ENCODE assay signal across 9 mouse cellular contexts in genomic region chr7:126340206-126340618, GRCm38 (mm10). TPM values are rescaled to one million over a fixed set of nuclear protein-coding genes. Genes with fewer than 3 reads are reported as not detected.
A peak's percentile ranks its signal among the peaks of the same experiment; 100 is the strongest.
DNase-seq lines count a peak whose midpoint lies in the region; ATAC-seq and TF ChIP-seq lines count a peak whose summit lies in the region.
"Had no signal": no experiment of that assay in that cellular context is flagged by ENCODE, and none has a peak within 500 bp of the region (broad histone marks: within the 10 kb centered on the region; RNA-seq: fewer than 3 reads in every experiment).

No protein-coding gene starts in this region.

- ATAC-seq in heart, embryonic 16.5 days (replicated peaks; ENCODE audit: extremely low read depth, insufficient read depth, low FRiP score) = peak; percentile 73
- ATAC-seq in inflammation-experienced regulatory T-cells, adult 6 months = peak; percentile 65
- peak; percentile 57; the same call in 1 of the 2 replicates for ATAC-seq in liver, embryonic 13.5 days (ENCODE audit: low read depth)
- ATAC-seq in forebrain, embryonic 16.5 days = no peak

- H3K4me1 ChIP-seq in heart, embryonic 16.5 days (ENCODE audit: control insufficient read depth, insufficient read depth, low read length) = peaks cover 3% of the 10 kb centered on the region; the same call in 1 of the 2 replicates
- H3K4me1 ChIP-seq in liver, embryonic 13.5 days (replicated peaks) = 0 out of 2 replicates have a peak, but pooled peaks cover 9% of the 10 kb centered on the region
- no peaks in the 10 kb centered on the region for H3K4me1 ChIP-seq in forebrain, embryonic 16.5 days (replicated peaks; ENCODE audit: control insufficient read depth, insufficient read depth, low read length)

- peak overlapping the region; percentile 76 for H3K27ac ChIP-seq in heart, embryonic 16.5 days (ENCODE audit: low read length)
- no peak overlapping the region for H3K27ac ChIP-seq in liver, embryonic 13.5 days
- H3K27ac ChIP-seq in forebrain, embryonic 16.5 days (ENCODE audit: low read length) = no peak overlapping the region
- H3K27ac ChIP-seq in layer of hippocampus, adult 2 months = no peak overlapping the region

- 41% methylated on average over 6 of the region's 6 CpGs for WGBS in heart, embryonic 16.5 days
- WGBS in liver, embryonic 13.5 days (ENCODE audit: insufficient replicate concordance) = 55% methylated on average over 6 of the region's 6 CpGs
- WGBS in forebrain, embryonic 16.5 days = 85% methylated on average over 6 of the region's 6 CpGs

- DNase-seq in heart, postnatal 4 days = no peak
- DNase-seq in CD4-positive, CD25-positive, alpha-beta regulatory T cell, adult 2 months (ENCODE audit: low read depth, low spot score) = peak; percentile 67
- no peak for DNase-seq in liver, embryonic 13.5 days
- no peak for DNase-seq in cerebellum, postnatal 4 days (ENCODE audit: low spot score in 2 of 2)
- DNase-seq in layer of hippocampus, adult 2 months (ENCODE audit: low spot score in 2 of 2) = no peak
- DNase-seq: cerebellum, postnatal 14 days had no signal

- no peaks in the 10 kb centered on the region for H3K36me3 ChIP-seq in heart, embryonic 16.5 days (ENCODE audit: control insufficient read depth, insufficient read depth)
- H3K36me3 ChIP-seq in liver, embryonic 13.5 days = no peaks in the 10 kb centered on the region
- H3K36me3 ChIP-seq in forebrain, embryonic 16.5 days (ENCODE audit: control insufficient read depth, insufficient read depth) = no peaks in the 10 kb centered on the region

- H3K4me3 ChIP-seq in heart, embryonic 16.5 days (ENCODE audit: low read length) = no peak overlapping the region
- no peak overlapping the region for H3K4me3 ChIP-seq in liver, embryonic 13.5 days (replicated peaks)
- H3K4me3 ChIP-seq in forebrain, embryonic 16.5 days (replicated peaks; ENCODE audit: low read length) = no peak overlapping the region
- no peak overlapping the region for H3K4me3 ChIP-seq in layer of hippocampus, adult 2 months

- H3K4me2 ChIP-seq in heart, embryonic 16.5 days (ENCODE audit: low read depth, low read length) = no peak overlapping the region
- H3K4me2 ChIP-seq in liver, embryonic 13.5 days = no peak overlapping the region
- no peak overlapping the region for H3K4me2 ChIP-seq in forebrain, embryonic 16.5 days (ENCODE audit: low read length)

- H3K9ac ChIP-seq in heart, embryonic 16.5 days (ENCODE audit: low read length) = no peak overlapping the region
- H3K9ac ChIP-seq in liver, embryonic 13.5 days = no peak overlapping the region
- H3K9ac ChIP-seq in forebrain, embryonic 16.5 days (replicated peaks; ENCODE audit: low read depth, low read length) = no peak overlapping the region

- no peaks in the 10 kb centered on the region for H3K27me3 ChIP-seq in heart, embryonic 16.5 days (ENCODE audit: control insufficient read depth, insufficient read depth, low read length)
- peaks cover 4% of the 10 kb centered on the region; the same call in 1 of the 2 replicates for H3K27me3 ChIP-seq in liver, embryonic 13.5 days
- H3K27me3 ChIP-seq in forebrain, embryonic 16.5 days (replicated peaks; ENCODE audit: control insufficient read depth, insufficient read depth, low read length) = no peaks in the 10 kb centered on the region

- no peak for TF ChIP-seq CTCF in layer of hippocampus, adult 2 months (conservative IDR thresholded peaks at IDR 0.05)

- no peaks in the 10 kb centered on the region for H3K9me3 ChIP-seq in heart, embryonic 16.5 days (replicated peaks; ENCODE audit: control insufficient read depth, low read length)
- H3K9me3 ChIP-seq in liver, embryonic 13.5 days (replicated peaks) = no peaks in the 10 kb centered on the region
- H3K9me3 ChIP-seq in forebrain, embryonic 16.5 days (ENCODE audit: control insufficient read depth, low read length) = no peaks in the 10 kb centered on the region

RNA-seq across cellular contexts. Expression of gene Lat, which starts 29.2 kb away (rescaled TPM):
- polyA plus RNA-seq in heart, embryonic 16.5 days (2015; fragmentation: Nextera tagmentation; extraction: Ambion mirVana) = 17.4 and 51.1 TPM in 2 replicates
- total RNA-seq in heart, postnatal 4 days (2021) = 1 to 10 TPM; 1.1 to 1.4 TPM
- 1,000 to 10,000 TPM in 1 of 3 experiments, 100 to 1,000 TPM in 2; 875 to 1,118 (median 889) TPM for polyA plus RNA-seq in inflammation-experienced regulatory T-cells, adult 6 months (2017; shearing (Covaris generic))
- 10.9 and 12.4 TPM in 2 replicates for polyA plus RNA-seq in liver, embryonic 13.5 days (2015; fragmentation: Nextera tagmentation; extraction: Ambion mirVana)
- polyA plus RNA-seq in forebrain, embryonic 16.5 days (2015; fragmentation: Nextera tagmentation; extraction: Ambion mirVana) = 0.77 and 0.98 TPM in 2 replicates
- 1 to 10 TPM in 1 of 2 experiments, under 1 TPM in 1; 0.98 to 1.2 TPM for total RNA-seq in layer of hippocampus, adult 2 months (2021)

RNA-seq across cellular contexts. Expression of gene Spns1, which starts 37.0 kb away (rescaled TPM):
- 41.1 and 45.9 TPM in 2 replicates for polyA plus RNA-seq in heart, embryonic 16.5 days (2015; fragmentation: Nextera tagmentation; extraction: Ambion mirVana)
- 10 to 100 TPM; 36.8 to 37.3 TPM for total RNA-seq in heart, postnatal 4 days (2021)
- 10 to 100 TPM; 31.3 to 43.0 (median 38.4) TPM for polyA plus RNA-seq in inflammation-experienced regulatory T-cells, adult 6 months (2017; shearing (Covaris generic))
- polyA plus RNA-seq in liver, embryonic 13.5 days (2015; fragmentation: Nextera tagmentation; extraction: Ambion mirVana) = 19.7 and 21.6 TPM in 2 replicates
- 75.5 and 80.1 TPM in 2 replicates for polyA plus RNA-seq in forebrain, embryonic 16.5 days (2015; fragmentation: Nextera tagmentation; extraction: Ambion mirVana)
- total RNA-seq in layer of hippocampus, adult 2 months (2021) = 10 to 100 TPM; 86.5 to 91.0 TPM

RNA-seq across cellular contexts. Expression of gene Nfatc2ip, which starts 56.3 kb away (rescaled TPM):
- polyA plus RNA-seq in heart, embryonic 16.5 days (2015; fragmentation: Nextera tagmentation; extraction: Ambion mirVana) = 1.4 TPM in 2 replicates
- total RNA-seq in heart, postnatal 4 days (2021) = 10 to 100 TPM in 1 of 2 experiments, 1 to 10 TPM in 1; 7.5 to 10.1 TPM
- polyA plus RNA-seq in inflammation-experienced regulatory T-cells, adult 6 months (2017; shearing (Covaris generic)) = 1 to 10 TPM; 2.7 to 3.8 (median 3.3) TPM
- 2.6 and 3.0 TPM in 2 replicates for polyA plus RNA-seq in liver, embryonic 13.5 days (2015; fragmentation: Nextera tagmentation; extraction: Ambion mirVana)
- 2.6 and 2.9 TPM in 2 replicates for polyA plus RNA-seq in forebrain, embryonic 16.5 days (2015; fragmentation: Nextera tagmentation; extraction: Ambion mirVana)
- total RNA-seq in layer of hippocampus, adult 2 months (2021) = 1 to 10 TPM; 7.0 to 7.6 TPM

Comparison
In these comparisons a context has a peak if more than half of its experiments do, and no peak if none do; other contexts are left out.
1. RNA of gene Lat, which starts 29.2 kb away (polyA plus RNA-seq): 875 to 1,118 TPM in inflammation-experienced regulatory T-cells, adult 6 months; 17.4 to 51.1 TPM in heart, embryonic 16.5 days, 10.9 to 12.4 TPM in liver, embryonic 13.5 days and 0.77 to 0.98 TPM in forebrain, embryonic 16.5 days; every median in the first group is over 10 times any median in the second.